Mouse (Mus musculus) cortical plate, adult 2 months (tissue): Measurements from ENCODE around the gene Rasgrp2.

Experiments
- CTCF ChIP-seq: fragments of 200-500 bp; IDR thresholded peaks from 2 replicates; pipeline ENCODE4 v1.5.1; 2011; ENCODE audit warnings: mild to moderate bottlenecking, control low read depth, low read length; ENCODE audit not compliant: insufficient read depth; ENCODE audit errors: extremely low read depth
- POLR2A ChIP-seq: fragments of 200-500 bp; IDR thresholded peaks from 2 replicates; pipeline ENCODE4 v1.6.1; 2011; ENCODE audit warnings: mild to moderate bottlenecking, low read length, control low read depth; ENCODE audit not compliant: insufficient read depth; ENCODE audit errors: extremely low read depth

DNA sequence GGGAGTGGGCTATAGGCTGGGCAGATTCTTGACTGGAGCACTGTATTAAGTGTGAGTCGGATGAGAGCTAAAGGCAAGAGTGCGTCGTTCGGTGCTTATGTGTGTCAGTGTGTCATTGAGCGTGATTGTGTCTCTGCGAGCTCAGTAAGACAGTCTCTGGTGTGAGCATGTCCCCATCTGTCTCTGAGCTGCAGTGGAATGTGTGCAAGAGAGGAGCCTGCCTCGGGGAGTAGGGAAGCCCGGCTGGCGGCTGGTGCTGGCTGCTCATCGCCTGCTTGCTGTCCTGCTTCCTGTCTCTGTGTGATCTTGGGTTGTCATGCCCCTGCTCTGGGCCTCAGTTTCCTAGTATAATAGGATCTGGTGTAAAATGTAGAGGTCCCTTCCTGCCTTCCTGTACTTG is 43.9 kb downstream of the Rasgrp2 start:
- TF ChIP-seq POLR2A = no peak
- no peak for TF ChIP-seq CTCF
